Mouse (Mus musculus) left cerebral cortex, postnatal 4 days (tissue): ENCODE measurements around the gene Them7. TPM values are rescaled to one million over a fixed set of nuclear protein-coding genes. Genes with fewer than 3 reads are reported as not detected.

Source experiments
- DNase-seq: peaks from one replicate; pipeline ENCODE4 v3.0.0-alpha.2; 2022
- intact Hi-C: fragments of 180-260 bp; cut with DNase I; formaldehyde crosslinking; loops from one replicate; pipeline ENCODE4 v1.15.1; 2025
- total RNA-seq, 2 experiments: library from RNA; stranded (reverse); gene quantifications; 2 replicates each; pipeline ENCODE4 v1.2.3; 2021

Them7 gene
- total RNA-seq, 2 experiments from 2014 or later, result not detected

GRCm38 (mm10) chr2:105301082-105301481 is 77.0 kb downstream of the Them7 start:
- DNase-seq, result no peak
- intact Hi-C loops, result no loop called here

DNA sequence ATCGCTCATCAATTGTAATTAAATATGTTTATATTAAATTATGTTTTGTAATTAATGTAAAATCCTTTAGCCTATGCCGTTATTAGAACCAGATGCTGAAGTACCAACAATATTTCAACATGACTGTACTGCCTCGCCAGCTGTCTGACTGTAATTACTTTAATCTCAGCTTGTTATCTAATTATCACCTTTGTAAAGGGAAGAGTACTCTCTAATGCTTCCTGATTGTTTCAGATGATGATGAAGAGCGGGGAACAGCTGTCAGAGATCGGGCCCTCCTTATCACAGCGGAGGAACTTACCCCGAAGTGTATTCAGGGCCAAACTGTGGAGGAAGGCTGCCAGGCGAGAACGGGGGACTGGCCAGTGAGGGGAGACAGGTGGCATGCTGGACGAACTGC is 77.4 kb downstream of the Them7 start:
- intact Hi-C loops, result no loop called here
- DNase-seq, result no peak

GRCm38 (mm10) chr2:105303962-105304514 is 79.9 kb downstream of the Them7 start:
- intact Hi-C loops, result no loop called here

DNA sequence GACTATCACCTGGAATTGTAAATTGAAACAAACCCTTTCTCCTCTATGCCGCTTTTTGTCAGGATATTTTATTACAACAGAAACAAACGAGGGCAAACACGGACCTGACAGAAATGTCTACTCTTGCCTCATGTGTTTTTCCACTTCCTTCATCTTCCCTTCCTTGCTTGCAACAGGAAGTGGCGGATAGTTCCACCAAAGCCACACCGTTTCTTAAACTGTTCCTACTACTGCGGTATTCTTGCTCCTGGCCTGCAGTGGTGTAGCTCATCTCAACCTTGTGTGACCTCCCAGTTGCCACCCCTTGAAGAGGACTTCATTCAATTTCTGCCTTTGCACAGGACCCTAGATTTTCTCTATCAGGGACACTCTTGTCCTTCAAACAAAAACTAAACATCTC is 81.8 kb downstream of the Them7 start:
- DNase-seq, result no peak
- intact Hi-C loops, result no loop called here

More at GRCm38 (mm10) chr2:105303962-105304514, 79.9 kb downstream of the Them7 start:
- no peak for DNase-seq

DNA sequence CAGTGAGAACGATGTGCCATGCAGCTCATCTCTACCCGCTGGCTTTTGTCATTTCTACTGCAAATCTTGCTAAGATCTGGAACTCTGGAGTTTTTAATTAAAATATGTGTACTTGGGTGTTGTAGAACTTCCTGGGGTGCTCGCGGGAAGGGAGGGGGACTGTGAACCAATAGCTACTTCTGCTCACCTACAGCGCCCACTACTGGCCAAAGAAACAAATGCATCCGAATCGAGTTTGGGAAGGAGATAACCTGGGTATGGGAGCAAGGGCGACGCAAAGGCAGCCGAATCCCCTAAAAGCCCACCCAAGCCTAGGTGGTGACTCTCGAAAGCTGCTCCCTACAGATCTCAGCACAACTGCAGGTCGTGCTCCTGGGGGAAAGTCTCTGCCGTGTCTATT is 87.3 kb downstream of the Them7 start:
- intact Hi-C loops, result no loop called here
- peak; percentile 56 for DNase-seq

- no peak for DNase-seq
Observed at GRCm38 (mm10) chr2:105311991-105312390, 87.9 kb downstream of the Them7 start.

GRCm38 (mm10) chr2:105313077-105313476 is 89.0 kb downstream of the Them7 start:
- intact Hi-C loops, result no loop called here
- DNase-seq, result no peak

More at GRCm38 (mm10) chr2:105311991-105312390, 87.9 kb downstream of the Them7 start:
- intact Hi-C loops, result no loop called here

- intact Hi-C loops, result no loop called here
- DNase-seq, result no peak
Observed at GRCm38 (mm10) chr2:105317556-105318184, 93.5 kb downstream of the Them7 start.

- intact Hi-C loops, result no loop called here
- DNase-seq, result no peak
Observed at GRCm38 (mm10) chr2:105326067-105326466, 101.9 kb downstream of the Them7 start.

GRCm38 (mm10) chr2:105330024-105330423 is 105.9 kb downstream of the Them7 start:
- DNase-seq, result peak; percentile 82

DNA sequence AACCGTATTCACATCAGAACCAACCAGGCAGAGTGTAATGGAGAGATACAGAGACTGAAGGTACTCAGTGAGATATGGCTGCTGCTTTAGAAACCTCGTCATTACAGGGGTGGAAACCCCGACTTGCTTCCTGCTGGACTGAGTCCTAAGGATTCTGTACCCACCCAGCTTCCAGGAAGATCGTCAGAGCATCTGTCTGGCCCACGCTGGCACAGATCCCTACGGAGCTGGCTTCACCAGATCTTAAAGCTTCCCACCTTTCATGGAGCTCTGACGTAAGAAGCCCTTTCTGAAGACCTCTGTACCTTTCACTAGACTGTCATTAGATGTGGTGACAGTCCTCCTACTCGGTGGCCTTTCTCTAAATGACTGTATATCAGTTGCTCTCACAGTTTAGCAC is 109.0 kb downstream of the Them7 start:
- intact Hi-C loops, result loop anchor here (10.0 kb wide), 2 partner anchors 352 to 862 kb away; no protein-coding TSS in a partner anchor
- DNase-seq, result no peak

More at GRCm38 (mm10) chr2:105330024-105330423, 105.9 kb downstream of the Them7 start:
- intact Hi-C loops, result loop anchor here (10.0 kb wide), 2 partner anchors 355 to 865 kb away; no protein-coding TSS in a partner anchor

DNA sequence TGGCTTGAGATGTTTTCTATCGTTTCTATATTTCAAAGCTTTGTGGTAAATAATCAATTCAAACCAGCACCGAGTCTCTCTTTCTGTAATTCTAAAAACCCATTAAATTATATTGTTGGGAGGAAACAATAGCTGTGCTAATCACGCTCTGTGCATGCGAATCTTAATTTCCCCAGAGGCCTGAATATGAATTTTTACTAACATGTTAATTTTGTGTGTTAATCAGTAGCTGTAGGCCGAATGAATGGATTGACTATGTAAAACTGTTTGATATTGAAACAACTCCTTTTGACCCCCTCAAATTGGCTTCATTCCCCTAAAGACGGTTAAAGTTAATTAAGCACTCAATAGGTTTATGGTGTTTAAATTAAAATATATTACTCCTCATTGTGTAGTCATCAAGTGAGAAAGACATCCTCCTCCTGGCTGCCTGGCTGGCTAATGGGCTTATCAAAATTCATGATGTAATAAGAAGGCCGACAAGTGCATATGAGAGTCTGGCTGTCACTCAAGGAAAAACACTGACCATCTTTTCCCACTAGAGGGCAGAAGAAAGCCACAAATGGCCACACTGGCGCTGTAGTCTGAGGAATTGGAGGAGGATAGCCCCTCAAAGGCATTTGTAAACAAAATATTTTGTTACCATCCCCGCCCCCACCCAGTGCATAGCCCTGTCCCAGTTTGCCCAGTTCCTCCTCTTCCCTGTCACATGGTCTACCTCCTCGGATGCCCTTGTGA is 110.0 kb downstream of the Them7 start:
- intact Hi-C loops, result loop anchor here (10.0 kb wide), 2 partner anchors 351 to 861 kb away; no protein-coding TSS in a partner anchor
- DNase-seq, result peak; percentile 58

DNA sequence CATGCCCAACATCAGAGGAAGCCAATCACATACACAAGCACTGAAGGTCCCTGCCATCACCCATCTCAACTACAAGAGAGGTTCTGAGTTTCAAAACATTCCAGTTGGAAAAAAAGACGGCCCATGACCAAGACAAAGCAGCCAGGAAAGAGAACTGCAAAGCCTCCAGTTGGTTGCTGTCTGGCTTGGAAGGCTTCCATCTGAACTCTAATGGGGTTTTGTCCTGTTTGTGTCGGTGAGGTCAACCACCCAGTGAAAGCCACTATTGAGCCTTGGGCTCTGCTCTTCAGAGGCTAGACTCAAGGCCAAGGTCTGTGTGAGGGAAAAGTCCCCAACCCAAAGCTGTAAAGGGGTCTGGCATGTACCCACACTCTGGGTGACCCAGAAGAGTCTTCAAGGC is 111.5 kb downstream of the Them7 start:
- DNase-seq, result peak; percentile 33
- intact Hi-C loops, result loop anchor here (5.0 to 10.0 kb wide), 5 partner anchors 92 to 982 kb away; no protein-coding TSS in a partner anchor

- intact Hi-C loops, result loop anchor here (5.0 to 10.0 kb wide), 5 partner anchors 91 to 981 kb away; no protein-coding TSS in a partner anchor
- no peak for DNase-seq
Observed at GRCm38 (mm10) chr2:105336314-105337027, 112.4 kb downstream of the Them7 start.

DNA sequence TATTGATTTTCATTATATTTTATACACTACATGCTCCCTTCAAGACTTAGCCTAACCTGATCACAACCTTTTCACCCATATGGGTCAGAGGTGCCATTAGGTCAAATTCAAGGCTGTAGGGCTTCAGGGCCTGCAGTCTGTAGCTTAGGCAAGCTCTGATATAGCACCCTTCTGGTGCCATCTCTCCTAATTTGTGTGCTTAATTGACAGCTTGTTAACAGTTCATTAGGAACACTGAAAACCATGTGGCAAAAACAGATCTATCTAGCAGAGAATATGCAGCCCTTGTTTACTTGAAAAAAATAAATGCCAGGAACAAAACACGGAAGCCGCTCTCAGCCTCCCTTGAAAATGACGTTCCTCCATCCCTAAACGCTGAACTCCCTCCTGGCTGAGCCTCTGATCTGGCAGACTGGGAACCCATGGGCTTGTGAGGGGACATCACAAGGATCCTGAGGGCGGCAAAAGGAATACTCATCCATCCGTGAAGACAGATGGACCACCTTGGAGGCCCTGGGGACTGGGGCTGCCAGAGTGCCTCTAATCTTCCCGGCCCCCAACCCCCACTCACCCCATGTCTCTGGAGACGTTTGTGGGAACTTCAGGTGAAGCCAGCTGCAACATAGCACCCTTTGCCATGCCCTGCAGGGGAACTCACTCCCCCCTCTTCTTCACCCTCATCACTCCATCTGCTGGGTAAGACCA is 113.2 kb downstream of the Them7 start:
- peak; percentile 61 for DNase-seq
- intact Hi-C loops, result loop anchor here (5.0 to 10.0 kb wide), 5 partner anchors 90 to 980 kb away; no protein-coding TSS in a partner anchor

DNA sequence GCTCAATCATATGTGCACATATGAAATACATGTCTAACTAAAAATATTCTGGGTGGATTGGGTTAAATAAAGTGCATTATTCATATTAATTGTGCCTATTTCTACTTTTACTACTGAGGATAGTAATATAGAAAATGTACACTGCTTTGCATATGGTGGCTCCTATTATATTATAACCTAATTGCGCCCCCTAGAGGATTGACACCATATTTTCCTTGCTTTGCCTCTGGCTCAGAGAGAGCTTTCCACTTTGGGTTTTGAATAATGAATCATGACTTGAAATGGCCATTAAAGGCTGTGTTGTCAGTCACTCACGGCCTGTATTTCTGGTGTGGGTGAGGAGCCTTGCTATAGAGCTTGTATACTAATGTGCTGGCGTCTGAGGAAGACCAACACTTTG is 115.9 kb downstream of the Them7 start:
- no peak for DNase-seq
- intact Hi-C loops, result loop anchor here (5.0 to 10.0 kb wide), 5 partner anchors 87 to 977 kb away; no protein-coding TSS in a partner anchor

DNA sequence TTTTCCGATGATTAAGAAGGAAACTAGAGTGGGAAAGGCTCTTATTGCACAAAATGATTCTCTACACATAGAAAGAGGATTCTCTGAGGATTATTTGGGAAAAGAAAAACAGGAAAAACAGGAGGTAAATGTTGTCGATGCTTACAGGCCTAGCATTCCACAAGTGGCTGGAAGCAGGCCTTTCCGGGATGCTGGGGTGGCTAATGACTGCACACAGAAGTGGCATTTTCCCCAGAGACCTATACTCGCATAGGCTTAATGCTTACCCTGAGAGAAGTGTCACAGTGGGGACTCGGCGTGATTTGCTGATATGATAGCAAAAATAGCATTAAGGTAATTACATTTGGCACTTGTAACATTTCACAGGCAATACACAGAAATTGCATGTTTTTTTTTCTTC is 124.8 kb downstream of the Them7 start:
- intact Hi-C loops, result no loop called here
- no peak for DNase-seq

- intact Hi-C loops, result no loop called here
- DNase-seq, result no peak
Observed at GRCm38 (mm10) chr2:105356791-105357190, 132.7 kb downstream of the Them7 start.

DNA sequence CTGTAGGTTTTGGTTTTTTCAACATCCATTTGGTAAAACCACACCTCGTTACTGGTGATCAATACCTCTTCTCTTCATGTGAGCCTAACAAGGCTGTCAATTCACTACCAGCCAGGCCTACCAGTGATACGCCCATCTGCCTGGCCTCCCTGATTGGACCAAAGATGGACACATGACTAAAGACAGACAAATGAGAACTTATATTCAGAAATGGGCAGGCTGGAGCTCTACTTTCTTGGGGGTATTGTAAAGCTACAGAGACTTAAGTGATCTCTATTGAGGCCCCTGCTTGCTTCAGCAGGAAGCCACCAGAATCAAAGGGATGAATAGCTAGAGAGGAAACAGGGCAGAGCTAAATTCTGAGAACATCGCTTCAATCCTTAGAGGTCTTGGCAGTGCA is 133.9 kb downstream of the Them7 start:
- intact Hi-C loops, result no loop called here
- no peak for DNase-seq

GRCm38 (mm10) chr2:105367623-105368022 is 143.5 kb downstream of the Them7 start:
- intact Hi-C loops, result no loop called here

More at GRCm38 (mm10) chr2:105367623-105368022, 143.5 kb downstream of the Them7 start:
- DNase-seq, result no peak
